Mouse (Mus musculus) thymus, adult 2 months (tissue): ENCODE results near the gene Bcl7c. TPM values are rescaled to one million over a fixed set of nuclear protein-coding genes. Genes with fewer than 3 reads are reported as not detected.
"Not testable (repeated sequence)": the region's sequence is repeated elsewhere in the genome, so short reads cannot be mapped to it uniquely, and the experiment has no call there.

Source experiments
- DNase-seq: peaks from one replicate; pipeline ENCODE4 v3.0.0; 2021
- H3K27ac ChIP-seq: fragments of 200-500 bp; 2 replicates; pipeline ENCODE4 v1.5.1; 2012; ENCODE audit warnings: low read length, control low read depth; ENCODE audit not compliant: control insufficient read depth, insufficient read depth
- H3K27me3 ChIP-seq: fragments of 200-500 bp; 2 replicates; pipeline ENCODE4 v1.6.1; 2012; ENCODE audit warnings: mild to moderate bottlenecking, low read length, moderate library complexity, mixed read lengths; ENCODE audit not compliant: control insufficient read depth, insufficient read depth
- H3K36me3 ChIP-seq: fragments of 200-500 bp; 2 replicates; pipeline ENCODE4 v1.6.1; 2012; ENCODE audit warnings: mild to moderate bottlenecking, low read length, moderate library complexity; ENCODE audit not compliant: control insufficient read depth, insufficient read depth
- H3K4me1 ChIP-seq: fragments of 200-500 bp; replicated peaks from 2 replicates; pipeline ENCODE4 v1.6.1; 2012; ENCODE audit warnings: low read length; ENCODE audit not compliant: control insufficient read depth, insufficient read depth
- H3K4me3 ChIP-seq: fragments of 200-500 bp; 2 replicates; pipeline ENCODE4 v1.5.1; 2012; ENCODE audit warnings: mild to moderate bottlenecking, low read length, control low read depth, moderate library complexity; ENCODE audit not compliant: control insufficient read depth, insufficient read depth
- CTCF ChIP-seq: fragments of 200-500 bp; IDR thresholded peaks from 2 replicates; pipeline ENCODE4 v1.5.1; 2012; ENCODE audit warnings: mild to moderate bottlenecking, control low read depth, low read length, moderate library complexity, borderline replicate concordance; ENCODE audit not compliant: control insufficient read depth, poor library complexity, insufficient read depth; ENCODE audit errors: extremely low read depth
- POLR2A ChIP-seq: fragments of 200-500 bp; IDR thresholded peaks from 2 replicates; pipeline ENCODE4 v1.6.1; 2012; ENCODE audit warnings: mild to moderate bottlenecking, low read length, control low read depth, moderate library complexity; ENCODE audit not compliant: control insufficient read depth, poor library complexity, insufficient read depth; ENCODE audit errors: extremely low read depth
- WGBS: fragments of 180-500 bp; shearing (Covaris S2); methylation state at CpG from one replicate; pipeline ENCODE4 v1.1.7; 2018; 5-methylcytosine and 5-hydroxymethylcytosine counted together
- polyA plus RNA-seq: library from polyadenylated mRNA; depleted of rRNA; stranded (reverse); fragments of >200 nt; gene quantifications from 2 replicates; pipeline ENCODE4 v1.2.3, GENCODE M21; 2012

The Bcl7c gene
- polyA plus RNA-seq, 1 experiment, result 61.2 TPM

- Histone ChIP-seq H3K4me1 (peaks cover 15% of the 10 kb centered on the region), H3K4me3 (peak within 1 kb of the TSS; percentile 81), H3K27ac (peak within 1 kb of the TSS; percentile 64; the same call in 1 of the 2 replicates), H3K36me3 (peaks cover under 1% of the 10 kb centered on the region; the same call in 1 of the 2 replicates), H3K27me3 (no peaks in the 10 kb centered on the region)
- TF ChIP-seq POLR2A (no peak), CTCF (no peak)
- under 1% methylated on average over 26 of the region's 26 CpGs for WGBS
- DNase-seq, result peak; percentile 72
Measured at GRCm38 (mm10) chr7:127744366-127745045, 35.8 kb upstream of the Bcl7c start, which contains the start of gene Fbxl19. TSS of gene Fbxl19 (plus strand) at chr7:127744543.

GRCm38 (mm10) chr7:127732066-127732465 lies 23.3 kb upstream of the Bcl7c start, which contains the start of gene Ctf2:
TSS of gene Ctf2 (minus strand) at chr7:127732166.
- not testable (repeated sequence) for DNase-seq, H3K27ac ChIP-seq, H3K27me3 ChIP-seq, H3K4me3 ChIP-seq, H3K36me3 ChIP-seq, H3K4me1 ChIP-seq
- 80% methylated on average over 1 of the region's 5 CpGs for WGBS

- WGBS, result 87% methylated on average over 4 of the region's 4 CpGs
- Histone ChIP-seq H3K27me3 (no peaks in the 10 kb centered on the region), H3K4me3 (no peak overlapping the region), H3K36me3 (no peaks in the 10 kb centered on the region), H3K4me1 (no peaks in the 10 kb centered on the region), H3K27ac (no peak overlapping the region)
- no peak for DNase-seq
- TF ChIP-seq POLR2A (no peak), CTCF (no peak)
Measured at GRCm38 (mm10) chr7:127730170-127730569, 21.4 kb upstream of the Bcl7c start.

DNA sequence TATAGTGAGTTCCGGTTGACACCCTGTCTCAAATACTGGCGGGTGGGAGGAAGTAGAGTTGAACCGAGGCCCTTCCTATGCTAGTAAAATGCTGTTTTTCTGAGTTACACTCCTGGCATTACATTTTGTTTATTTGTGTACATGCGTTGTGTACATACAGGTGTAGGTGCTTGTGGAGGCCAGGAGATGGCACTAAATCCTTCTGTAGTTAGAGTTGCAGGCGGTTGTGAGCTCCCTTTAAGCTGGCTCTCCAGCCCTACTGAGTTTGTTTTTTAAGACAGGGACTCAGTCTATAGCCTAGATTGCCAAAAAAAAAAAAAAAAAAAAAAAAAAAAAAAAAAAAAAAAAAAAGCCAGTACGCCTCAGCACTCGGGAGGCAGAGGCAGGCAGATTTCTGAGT lies 19.2 kb upstream of the Bcl7c start:
- TF ChIP-seq POLR2A (no peak), CTCF (no peak)

DNA sequence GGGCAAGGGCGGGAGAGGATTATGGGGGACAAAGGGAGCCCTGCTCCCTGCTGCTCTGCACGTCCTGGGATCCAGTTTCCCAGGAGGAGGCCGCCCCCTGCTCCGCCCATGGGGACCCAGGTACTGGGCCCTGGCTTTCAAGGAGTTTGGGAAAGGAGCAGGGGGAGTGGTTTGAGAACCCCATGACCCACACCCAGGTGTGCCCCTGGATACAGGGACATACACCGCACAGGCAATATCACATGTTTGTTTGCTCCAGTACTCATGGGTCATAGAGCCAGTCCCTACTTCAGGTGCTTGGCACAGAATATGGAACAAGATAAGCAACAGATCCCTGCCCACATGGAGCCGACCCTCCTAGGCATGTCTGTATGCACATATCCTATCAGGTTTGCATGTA lies 17.2 kb upstream of the Bcl7c start:
- no peaks in the 10 kb centered on the region for H3K36me3 ChIP-seq
- no peak for TF ChIP-seq CTCF
- TF ChIP-seq POLR2A, result no peak
- no peak overlapping the region for H3K27ac ChIP-seq
- H3K4me1 ChIP-seq, result no peaks in the 10 kb centered on the region
- no peak for DNase-seq
- WGBS, result 95% methylated on average over 6 of the region's 6 CpGs
- H3K27me3 ChIP-seq, result no peaks in the 10 kb centered on the region
- no peak overlapping the region for H3K4me3 ChIP-seq

More for the DNA sequence above, 19.2 kb upstream of the Bcl7c start:
- Histone ChIP-seq H3K4me1 (no peaks in the 10 kb centered on the region), H3K36me3 (no peaks in the 10 kb centered on the region), H3K27ac (no peak overlapping the region), H3K4me3 (no peak overlapping the region), H3K27me3 (no peaks in the 10 kb centered on the region)
- no peak for DNase-seq
- WGBS, result 78% methylated on average over 7 of the region's 7 CpGs

- WGBS, result 94% methylated on average over 2 of the region's 2 CpGs
Measured at GRCm38 (mm10) chr7:127725490-127725889, 16.8 kb upstream of the Bcl7c start.

GRCm38 (mm10) chr7:127719258-127719657 lies 10.5 kb upstream of the Bcl7c start:
- DNase-seq, result no peak
- no peaks in the 10 kb centered on the region; the same call in 1 of the 2 replicates for H3K27me3 ChIP-seq
- TF ChIP-seq POLR2A, result no peak
- no peak for TF ChIP-seq CTCF
- H3K27ac ChIP-seq, result no peak overlapping the region
- peaks cover 6% of the 10 kb centered on the region; the same call in 1 of the 2 replicates for H3K4me1 ChIP-seq
- H3K4me3 ChIP-seq, result no peak overlapping the region
- 93% methylated on average over 6 of the region's 6 CpGs for WGBS
- no peaks in the 10 kb centered on the region for H3K36me3 ChIP-seq

More at GRCm38 (mm10) chr7:127725490-127725889, 16.8 kb upstream of the Bcl7c start:
- H3K4me1 ChIP-seq, result no peaks in the 10 kb centered on the region
- H3K36me3 ChIP-seq, result no peaks in the 10 kb centered on the region
- no peaks in the 10 kb centered on the region for H3K27me3 ChIP-seq
- H3K27ac ChIP-seq, result no peak overlapping the region
- no peak overlapping the region for H3K4me3 ChIP-seq
- DNase-seq, result no peak
- TF ChIP-seq CTCF (no peak), POLR2A (no peak)
